Mouse (Mus musculus) embryonic facial prominence, embryonic 15.5 days (tissue): ENCODE results near the gene Mpnd. TPM values are rescaled to one million over a fixed set of nuclear protein-coding genes. Genes with fewer than 3 reads are reported as not detected.

ENCODE experiments used
- ATAC-seq: fragments of 200-750 bp; cut with Nextera tagmentation; 2 replicates; pipeline ENCODE4 v1.8.0; 2017; ENCODE audit warnings: low read depth, moderate TSS enrichment; ENCODE audit not compliant: insufficient number of reproducible peaks, low FRiP score, low TSS enrichment
- H3K27ac ChIP-seq: fragments of 300-500 bp; sonication (generic); replicated peaks from 2 replicates; pipeline ENCODE4 v1.5.1; 2015; ENCODE audit warnings: mild to moderate bottlenecking, inconsistent platforms
- H3K27me3 ChIP-seq: fragments of 300-500 bp; sonication (generic); 2 replicates; pipeline ENCODE4 v1.6.1; 2015; ENCODE audit warnings: inconsistent platforms
- H3K36me3 ChIP-seq: fragments of 300-500 bp; sonication (generic); 2 replicates; pipeline ENCODE4 v1.6.1; 2015; ENCODE audit warnings: mild to moderate bottlenecking, inconsistent platforms
- H3K4me1 ChIP-seq: fragments of 300-500 bp; sonication (generic); 2 replicates; pipeline ENCODE4 v1.6.1; 2015; ENCODE audit warnings: inconsistent platforms
- H3K4me2 ChIP-seq: fragments of 300-500 bp; sonication (generic); replicated peaks from 2 replicates; pipeline ENCODE4 v1.6.1; 2015; ENCODE audit warnings: mild to moderate bottlenecking, inconsistent platforms
- H3K4me3 ChIP-seq: fragments of 300-500 bp; sonication (generic); replicated peaks from 2 replicates; pipeline ENCODE4 v1.5.1; 2015; ENCODE audit warnings: mild to moderate bottlenecking, inconsistent platforms
- H3K9ac ChIP-seq: fragments of 300-500 bp; sonication (generic); 2 replicates; pipeline ENCODE4 v1.6.1; 2015; ENCODE audit warnings: inconsistent platforms
- H3K9me3 ChIP-seq: fragments of 300-500 bp; sonication (generic); replicated peaks from 2 replicates; pipeline ENCODE4 v1.6.1; 2016; ENCODE audit warnings: inconsistent platforms
- WGBS: fragments of 180-500 bp; shearing (Covaris S2); methylation state at CpG from one replicate; pipeline ENCODE4 v1.1.7; 2015; 5-methylcytosine and 5-hydroxymethylcytosine counted together
- polyA plus RNA-seq: library from polyadenylated mRNA; unstranded; fragments of >200 nt; fragmentation: Nextera tagmentation; extraction: Ambion mirVana; gene quantifications from 2 replicates; pipeline ENCODE4 v1.2.1, GENCODE M21; 2015

Gene Mpnd
- polyA plus RNA-seq, 1 experiment from 2014 or later = 97.2 TPM

DNA sequence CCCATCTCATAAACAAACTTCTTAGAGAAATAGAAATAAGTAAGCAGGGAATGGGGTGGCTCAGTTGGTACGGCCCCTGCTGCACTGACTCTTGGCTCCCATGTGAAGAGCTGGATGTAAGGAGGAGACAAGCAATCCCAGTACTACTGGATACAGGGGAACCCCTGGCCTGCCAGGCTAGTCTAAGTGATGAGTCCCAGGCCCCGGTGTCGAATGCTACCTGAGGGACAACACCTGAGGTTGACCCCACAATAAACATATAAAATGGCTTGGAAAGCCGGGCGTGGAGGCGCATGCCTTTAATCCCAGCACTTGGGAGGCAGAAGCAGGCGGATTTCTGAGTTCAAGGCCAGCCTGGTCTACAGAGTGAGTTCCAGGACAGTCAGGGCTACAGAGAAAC lies 25.9 kb downstream of the Mpnd start:
- 93% methylated on average over 7 of the region's 7 CpGs for WGBS
- no peak overlapping the region for H3K4me2 ChIP-seq
- no peaks in the 10 kb centered on the region for H3K27me3 ChIP-seq
- ATAC-seq = no peak
- H3K27ac ChIP-seq = no peak overlapping the region
- H3K9ac ChIP-seq = no peak overlapping the region
- H3K4me3 ChIP-seq = no peak overlapping the region
- no peaks in the 10 kb centered on the region for H3K9me3 ChIP-seq
- peaks cover 46% of the 10 kb centered on the region for H3K36me3 ChIP-seq
- H3K4me1 ChIP-seq = peaks cover 56% of the 10 kb centered on the region

DNA sequence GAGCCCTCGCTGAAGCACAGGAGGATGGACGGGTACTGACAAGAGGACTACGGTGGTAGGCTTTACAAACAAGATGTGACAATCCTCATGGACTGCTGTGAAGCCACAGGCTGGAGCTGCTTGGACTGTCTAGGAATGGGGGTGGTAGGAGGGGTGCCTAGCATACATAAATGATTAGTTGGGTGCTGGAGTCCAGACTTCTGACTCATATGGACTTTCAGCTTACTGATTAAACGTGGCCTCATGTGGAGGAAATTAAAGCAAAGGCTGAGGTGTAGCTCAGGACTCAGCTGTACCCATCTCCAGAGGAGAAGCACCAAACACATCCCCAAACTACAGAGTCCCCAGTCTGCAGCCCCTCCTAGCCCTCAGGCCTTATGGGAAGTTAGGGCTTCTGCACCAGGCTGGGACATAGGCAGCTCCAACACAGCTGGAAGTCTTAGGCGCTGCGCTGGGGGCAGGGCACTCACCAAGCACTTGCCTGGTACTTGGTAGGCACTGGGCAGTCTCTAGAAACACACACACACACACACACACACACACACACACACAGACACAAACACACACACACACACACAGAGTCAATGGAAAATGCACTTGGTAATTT lies 26.7 kb downstream of the Mpnd start:
- H3K4me3 ChIP-seq = no peak overlapping the region
- H3K9me3 ChIP-seq = no peaks in the 10 kb centered on the region
- no peak overlapping the region for H3K27ac ChIP-seq
- H3K4me2 ChIP-seq = no peak overlapping the region
- no peaks in the 10 kb centered on the region for H3K27me3 ChIP-seq
- no peak overlapping the region for H3K9ac ChIP-seq
- WGBS = 68% methylated on average over 6 of the region's 6 CpGs
- H3K36me3 ChIP-seq = peaks cover 46% of the 10 kb centered on the region
- peaks cover 59% of the 10 kb centered on the region for H3K4me1 ChIP-seq
- ATAC-seq = no peak

GRCm38 (mm10) chr17:56032831-56033230 lies 27.3 kb downstream of the Mpnd start:
- Histone ChIP-seq H3K4me2 (peak overlapping the region; percentile 22; the same call in 1 of the 2 replicates), H3K9me3 (no peaks in the 10 kb centered on the region), H3K4me1 (peaks cover 56% of the 10 kb centered on the region), H3K4me3 (no peak overlapping the region), H3K27me3 (no peaks in the 10 kb centered on the region), H3K9ac (no peak overlapping the region), H3K27ac (no peak overlapping the region), H3K36me3 (peaks cover 46% of the 10 kb centered on the region)
- 79% methylated on average over 7 of the region's 7 CpGs for WGBS
- no peak for ATAC-seq

GRCm38 (mm10) chr17:56034040-56034725 lies 28.7 kb downstream of the Mpnd start:
- Histone ChIP-seq H3K4me3 (peak overlapping the region; percentile 89; the same call in 1 of the 2 replicates), H3K9me3 (no peaks in the 10 kb centered on the region), H3K27me3 (no peaks in the 10 kb centered on the region), H3K27ac (peak overlapping the region; percentile 48; the same call in 1 of the 2 replicates), H3K4me2 (peak overlapping the region; percentile 47), H3K9ac (peak overlapping the region; percentile 6; the same call in 1 of the 2 replicates), H3K4me1 (peaks cover 51% of the 10 kb centered on the region), H3K36me3 (peaks cover 41% of the 10 kb centered on the region)
- ATAC-seq = no peak
- WGBS = 71% methylated on average over 7 of the region's 7 CpGs

DNA sequence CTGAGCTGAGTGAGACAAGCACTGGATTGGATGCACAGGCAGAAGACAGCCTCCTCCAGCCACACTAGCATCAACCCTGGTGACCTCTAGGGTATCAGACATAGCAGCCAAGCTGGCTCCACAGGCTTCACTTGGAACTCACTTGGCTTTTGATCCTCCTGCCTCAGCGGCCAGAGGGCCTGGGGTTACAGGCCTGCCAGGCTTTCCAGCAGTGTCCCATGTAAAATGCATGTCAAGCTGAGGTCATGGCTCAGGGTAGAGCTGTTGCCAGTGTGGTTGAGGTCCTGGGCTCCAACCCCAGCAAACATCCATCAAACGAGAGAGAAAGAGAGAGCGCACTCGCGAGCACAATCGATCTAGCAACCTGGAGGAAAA lies 29.2 kb downstream of the Mpnd start:
- peak overlapping the region; percentile 48; the same call in 1 of the 2 replicates for H3K27ac ChIP-seq

GRCm38 (mm10) chr17:56035216-56035615 lies 29.7 kb downstream of the Mpnd start:
- Histone ChIP-seq H3K4me2 (peak overlapping the region; percentile 47), H3K4me1 (peaks cover 51% of the 10 kb centered on the region), H3K27me3 (no peaks in the 10 kb centered on the region), H3K9ac (peak overlapping the region; percentile 86; the same call in 1 of the 2 replicates), H3K9me3 (no peaks in the 10 kb centered on the region), H3K4me3 (peak overlapping the region; percentile 89), H3K27ac (peak overlapping the region; percentile 48; the same call in 1 of the 2 replicates), H3K36me3 (peaks cover 34% of the 10 kb centered on the region)
- 72% methylated on average over 4 of the region's 4 CpGs for WGBS
- ATAC-seq = no peak

More for the DNA sequence above, 29.2 kb downstream of the Mpnd start:
- Histone ChIP-seq H3K4me3 (peak overlapping the region; percentile 89), H3K9me3 (no peaks in the 10 kb centered on the region), H3K36me3 (peaks cover 36% of the 10 kb centered on the region), H3K4me2 (peak overlapping the region; percentile 47), H3K27me3 (no peaks in the 10 kb centered on the region), H3K4me1 (peaks cover 51% of the 10 kb centered on the region), H3K9ac (no peak overlapping the region)
- 85% methylated on average over 6 of the region's 6 CpGs for WGBS
- ATAC-seq = no peak

GRCm38 (mm10) chr17:56036176-56036900 lies 30.8 kb downstream of the Mpnd start, which contains the start of gene Sh3gl1:
Gene Sh3gl1, minus strand, starts transcription at chr17:56036635.
- no peaks in the 10 kb centered on the region for H3K27me3 ChIP-seq
- H3K9ac ChIP-seq = peak within 1 kb of the TSS; percentile 86
- H3K4me2 ChIP-seq = peak within 1 kb of the TSS; percentile 47
- H3K27ac ChIP-seq = peak within 1 kb of the TSS; percentile 94
- no peaks in the 10 kb centered on the region for H3K9me3 ChIP-seq
- ATAC-seq = peak; percentile 89
- peaks cover 51% of the 10 kb centered on the region for H3K4me1 ChIP-seq
- peak within 1 kb of the TSS; percentile 89 for H3K4me3 ChIP-seq
- peaks cover 24% of the 10 kb centered on the region for H3K36me3 ChIP-seq
- WGBS = under 1% methylated on average over 72 of the region's 74 CpGs

DNA sequence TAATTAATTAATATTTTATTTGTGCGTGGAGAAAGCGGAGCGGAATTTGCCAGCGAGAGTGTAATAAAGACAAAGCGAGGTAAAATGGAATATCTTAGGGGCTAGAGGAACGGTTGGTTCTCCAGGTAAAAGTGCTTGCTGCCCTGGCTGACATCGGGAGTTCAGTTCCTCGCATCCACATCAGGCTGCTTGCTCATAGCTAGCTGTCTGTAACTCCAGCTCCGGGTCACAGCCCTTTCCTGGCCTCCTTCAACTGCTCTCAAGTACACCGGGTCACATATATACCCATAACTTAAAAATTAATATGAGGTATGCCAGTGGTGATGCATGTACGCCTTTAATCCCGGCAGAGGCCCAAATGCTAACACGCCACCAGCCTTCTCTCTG lies 31.4 kb downstream of the Mpnd start:
- H3K9ac ChIP-seq = peak overlapping the region; percentile 27
- ATAC-seq = peak; percentile 4; the same call in 1 of the 2 replicates

GRCm38 (mm10) chr17:56038583-56039261 lies 33.2 kb downstream of the Mpnd start:
- no peak overlapping the region for H3K27ac ChIP-seq
- H3K4me3 ChIP-seq = no peak overlapping the region
- H3K36me3 ChIP-seq = peaks cover 20% of the 10 kb centered on the region
- no peaks in the 10 kb centered on the region for H3K9me3 ChIP-seq
- no peak for ATAC-seq
- peaks cover 36% of the 10 kb centered on the region for H3K4me1 ChIP-seq
- 84% methylated on average over 8 of the region's 8 CpGs for WGBS
- no peaks in the 10 kb centered on the region for H3K27me3 ChIP-seq
- no peak overlapping the region for H3K4me2 ChIP-seq
- H3K9ac ChIP-seq = no peak overlapping the region

More for the DNA sequence above, 31.4 kb downstream of the Mpnd start:
- Histone ChIP-seq H3K9me3 (no peaks in the 10 kb centered on the region), H3K36me3 (peaks cover 21% of the 10 kb centered on the region), H3K27me3 (no peaks in the 10 kb centered on the region), H3K4me1 (peaks cover 53% of the 10 kb centered on the region), H3K4me3 (peak overlapping the region; percentile 89), H3K4me2 (peak overlapping the region; percentile 47), H3K27ac (no peak overlapping the region)
- 33% methylated on average over 13 of the region's 13 CpGs for WGBS

GRCm38 (mm10) chr17:56039345-56039744 lies 33.8 kb downstream of the Mpnd start:
- Histone ChIP-seq H3K4me2 (peak overlapping the region; percentile 82; the same call in 1 of the 2 replicates), H3K27ac (no peak overlapping the region), H3K4me3 (peak overlapping the region; percentile 65), H3K9me3 (no peaks in the 10 kb centered on the region), H3K27me3 (no peaks in the 10 kb centered on the region), H3K4me1 (peaks cover 30% of the 10 kb centered on the region), H3K36me3 (peaks cover 18% of the 10 kb centered on the region), H3K9ac (no peak overlapping the region)
- WGBS = 81% methylated on average over 4 of the region's 4 CpGs
- no peak for ATAC-seq
